Mouse (Mus musculus): ENCODE measurements around the gene Upb1. TPM values are rescaled to one million over a fixed set of nuclear protein-coding genes. Genes with fewer than 3 reads are reported as not detected.
A peak's percentile ranks its signal among the peaks of the same experiment; 100 is the strongest.

Upb1 gene
- polyA plus RNA-seq, 1 experiment: 1.0 TPM

DNA sequence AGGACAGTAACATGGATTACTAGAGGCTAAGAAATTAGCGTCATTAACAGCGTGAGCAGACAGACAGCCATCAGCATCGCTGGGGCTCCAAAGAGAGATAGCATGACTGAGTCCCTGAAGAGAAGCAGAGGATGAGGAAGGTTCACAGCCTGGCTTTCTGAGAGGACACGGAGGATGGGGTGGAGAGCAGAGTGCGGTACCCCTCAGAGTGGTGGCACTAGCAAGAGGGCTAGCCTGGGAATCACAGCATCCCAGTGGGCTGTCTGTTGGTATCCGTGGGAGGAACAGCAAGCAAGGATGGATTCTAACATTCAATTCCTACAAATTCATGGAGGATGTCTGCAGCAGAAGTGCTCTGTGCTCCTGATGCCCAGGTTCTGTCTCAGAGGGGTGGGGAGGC lies 83.2 kb downstream of the Upb1 start:
- Histone ChIP-seq H3K27me3 (ENCODE audit: control insufficient read depth, insufficient read depth, low read length) (no peaks in the 10 kb centered on the region), H3K4me1 (ENCODE audit: control insufficient read depth, insufficient read depth, insufficient read length, low read length) (no peaks in the 10 kb centered on the region), H3K27ac (ENCODE audit: insufficient read depth, low read depth, low read length) (no peak overlapping the region), H3K36me3 (ENCODE audit: control insufficient read depth, insufficient read depth, low read length) (no peaks in the 10 kb centered on the region), H3K4me3 (ENCODE audit: low read depth, low read length) (no peak overlapping the region)
- 93% methylated on average over 6 of the region's 6 CpGs for WGBS
- TF ChIP-seq CTCF (IDR thresholded peaks at IDR 0.05; ENCODE audit: extremely low read depth, insufficient read length, insufficient replicate concordance, low read depth, low read length) (no peak), POLR2A (IDR thresholded peaks at IDR 0.05; ENCODE audit: low read depth, low read length) (no peak)

DNA sequence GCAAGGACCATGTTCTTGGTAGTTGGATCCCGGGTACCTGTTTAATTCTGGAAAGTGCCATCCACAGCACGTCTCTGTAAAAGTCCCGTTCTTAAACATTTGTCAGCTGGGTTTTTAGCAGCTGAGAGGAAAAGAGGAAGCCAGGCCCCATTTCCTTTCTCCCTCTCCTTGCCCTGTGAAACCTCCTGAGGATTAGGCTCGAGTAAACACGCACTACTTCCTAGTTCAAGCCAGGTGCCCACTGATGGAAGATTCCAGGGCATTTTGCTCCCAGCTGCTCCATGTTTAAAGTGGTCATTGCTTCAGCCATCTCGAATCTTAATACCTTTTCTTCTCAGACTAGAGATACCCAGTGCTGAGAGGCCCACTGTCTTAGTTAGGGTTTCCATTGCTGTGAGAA lies 83.9 kb downstream of the Upb1 start:
- Histone ChIP-seq H3K4me3 (ENCODE audit: low read depth, low read length) (no peak overlapping the region), H3K36me3 (ENCODE audit: control insufficient read depth, insufficient read depth, low read length) (no peaks in the 10 kb centered on the region), H3K27ac (ENCODE audit: insufficient read depth, low read depth, low read length) (no peak overlapping the region), H3K4me1 (ENCODE audit: control insufficient read depth, insufficient read depth, insufficient read length, low read length) (no peaks in the 10 kb centered on the region), H3K27me3 (ENCODE audit: control insufficient read depth, insufficient read depth, low read length) (no peaks in the 10 kb centered on the region)
- TF ChIP-seq POLR2A (IDR thresholded peaks at IDR 0.05; ENCODE audit: low read depth, low read length) (no peak), CTCF (IDR thresholded peaks at IDR 0.05; ENCODE audit: extremely low read depth, insufficient read length, insufficient replicate concordance, low read depth, low read length) (no peak)
- WGBS: 58% methylated on average over 6 of the region's 6 CpGs

DNA sequence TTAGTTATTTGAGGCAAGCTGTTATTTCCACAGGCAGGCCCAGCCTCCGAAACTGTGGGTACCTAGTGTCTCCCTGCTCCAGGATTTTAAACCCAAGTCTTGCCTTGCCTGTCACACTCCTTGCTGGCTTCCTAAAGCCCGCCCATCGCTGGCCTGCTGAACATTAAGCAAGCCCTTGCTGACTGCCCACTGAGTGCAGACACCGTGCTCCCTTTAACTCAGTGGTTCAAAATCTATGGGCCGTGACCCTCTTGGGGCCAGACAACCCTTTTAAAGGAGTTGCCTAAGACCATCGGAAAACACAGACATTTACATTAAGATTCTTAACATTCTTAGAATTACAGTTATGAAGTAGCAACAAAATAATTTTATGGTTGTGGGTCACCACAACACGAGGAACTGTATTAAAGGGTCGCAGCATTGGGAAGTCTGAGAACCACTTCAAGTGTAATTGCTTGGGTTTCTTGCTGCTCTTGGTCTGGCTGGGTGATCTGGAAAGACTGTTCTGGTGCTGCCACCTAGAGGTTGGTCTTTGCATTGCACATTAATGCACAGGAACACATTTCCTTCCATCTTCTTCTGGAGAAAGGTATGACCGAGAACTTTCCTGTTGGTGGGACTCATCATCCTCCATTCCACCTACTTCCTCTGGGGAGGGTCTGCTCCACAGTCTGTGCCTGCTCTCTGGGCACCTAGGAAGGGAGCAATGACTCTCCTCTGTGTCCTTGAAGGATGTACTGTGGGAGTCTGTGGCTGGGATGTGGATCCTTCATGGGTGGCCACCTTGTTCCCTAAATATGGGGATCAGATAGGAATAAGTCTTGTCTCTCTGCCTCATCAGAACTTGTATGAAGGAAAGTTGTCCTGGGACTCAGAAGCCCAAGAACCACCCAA lies 85.4 kb downstream of the Upb1 start:
- Histone ChIP-seq H3K4me1 (ENCODE audit: control insufficient read depth, insufficient read depth, insufficient read length, low read length) (no peaks in the 10 kb centered on the region), H3K4me3 (ENCODE audit: low read depth, low read length) (no peak overlapping the region), H3K36me3 (ENCODE audit: control insufficient read depth, insufficient read depth, low read length) (no peaks in the 10 kb centered on the region), H3K27me3 (ENCODE audit: control insufficient read depth, insufficient read depth, low read length) (no peaks in the 10 kb centered on the region), H3K27ac (ENCODE audit: insufficient read depth, low read depth, low read length) (no peak overlapping the region)
- WGBS: 51% methylated on average over 9 of the region's 9 CpGs
- TF ChIP-seq POLR2A (IDR thresholded peaks at IDR 0.05; ENCODE audit: low read depth, low read length) (no peak), CTCF (IDR thresholded peaks at IDR 0.05; ENCODE audit: extremely low read depth, insufficient read length, insufficient replicate concordance, low read depth, low read length) (peak; percentile 55; the same call in 1 of the 2 replicates)

DNA sequence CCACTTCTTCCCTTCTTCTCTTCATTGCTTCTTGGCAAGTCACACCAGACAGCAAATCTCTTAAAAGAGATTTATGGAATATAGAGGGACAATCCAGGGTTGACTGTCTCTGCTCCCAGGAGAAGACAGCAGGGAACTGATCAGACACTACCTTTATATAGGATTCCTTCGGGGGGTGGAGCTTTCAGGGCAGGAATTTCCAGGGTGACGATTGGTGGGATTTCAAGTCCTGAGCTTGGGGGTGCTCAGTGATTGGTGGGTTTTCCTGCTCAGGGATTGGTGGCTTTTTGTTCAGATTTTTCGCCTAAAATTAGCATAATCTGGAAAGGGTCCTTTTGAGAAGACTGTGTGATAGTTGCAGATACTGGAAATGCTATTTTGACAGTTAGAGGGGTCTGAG lies 86.2 kb downstream of the Upb1 start:
- no peaks in the 10 kb centered on the region for H3K36me3 ChIP-seq (ENCODE audit: control insufficient read depth, insufficient read depth, low read length)
- 75% methylated on average over 3 of the region's 3 CpGs for WGBS
- TF ChIP-seq CTCF (IDR thresholded peaks at IDR 0.05; ENCODE audit: extremely low read depth, insufficient read length, insufficient replicate concordance, low read depth, low read length) (no peak), POLR2A (IDR thresholded peaks at IDR 0.05; ENCODE audit: low read depth, low read length) (no peak)
- H3K27me3 ChIP-seq (ENCODE audit: control insufficient read depth, insufficient read depth, low read length): no peaks in the 10 kb centered on the region
- H3K4me3 ChIP-seq (ENCODE audit: low read depth, low read length): no peak overlapping the region
- H3K27ac ChIP-seq (ENCODE audit: insufficient read depth, low read depth, low read length): no peak overlapping the region
- peaks cover 3% of the 10 kb centered on the region; the same call in 1 of the 2 replicates for H3K4me1 ChIP-seq (ENCODE audit: control insufficient read depth, insufficient read depth, insufficient read length, low read length)

DNA sequence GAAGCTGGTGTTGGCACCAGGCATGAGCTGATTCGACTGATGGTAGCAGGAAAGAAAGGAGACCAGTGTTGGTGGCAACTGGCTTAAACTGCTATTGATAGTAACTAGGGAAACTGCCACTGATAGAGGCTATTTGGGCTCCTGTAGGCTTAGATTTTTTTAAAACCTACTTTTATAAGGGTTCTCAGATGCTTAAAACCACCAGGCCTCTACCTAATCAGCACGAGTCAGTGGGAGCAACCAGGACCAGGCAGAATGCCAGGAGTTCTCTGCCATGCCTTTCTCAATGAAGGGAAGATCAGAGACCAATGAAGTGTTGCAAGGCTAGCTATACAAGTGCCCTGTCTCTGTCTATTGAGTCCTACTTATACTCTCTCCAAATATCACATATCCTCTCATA lies 88.6 kb downstream of the Upb1 start:
- H3K27ac ChIP-seq (ENCODE audit: insufficient read depth, low read depth, low read length): no peak overlapping the region
- H3K36me3 ChIP-seq (ENCODE audit: control insufficient read depth, insufficient read depth, low read length): no peaks in the 10 kb centered on the region
- H3K4me1 ChIP-seq (ENCODE audit: control insufficient read depth, insufficient read depth, insufficient read length, low read length): peaks cover 6% of the 10 kb centered on the region; the same call in 1 of the 2 replicates
- TF ChIP-seq CTCF (IDR thresholded peaks at IDR 0.05; ENCODE audit: extremely low read depth, insufficient read length, insufficient replicate concordance, low read depth, low read length) (no peak), POLR2A (IDR thresholded peaks at IDR 0.05; ENCODE audit: low read depth, low read length) (no peak)
- WGBS: 36% methylated on average over 2 of the region's 2 CpGs
- no peak overlapping the region for H3K4me3 ChIP-seq (ENCODE audit: low read depth, low read length)
- no peaks in the 10 kb centered on the region for H3K27me3 ChIP-seq (ENCODE audit: control insufficient read depth, insufficient read depth, low read length)

DNA sequence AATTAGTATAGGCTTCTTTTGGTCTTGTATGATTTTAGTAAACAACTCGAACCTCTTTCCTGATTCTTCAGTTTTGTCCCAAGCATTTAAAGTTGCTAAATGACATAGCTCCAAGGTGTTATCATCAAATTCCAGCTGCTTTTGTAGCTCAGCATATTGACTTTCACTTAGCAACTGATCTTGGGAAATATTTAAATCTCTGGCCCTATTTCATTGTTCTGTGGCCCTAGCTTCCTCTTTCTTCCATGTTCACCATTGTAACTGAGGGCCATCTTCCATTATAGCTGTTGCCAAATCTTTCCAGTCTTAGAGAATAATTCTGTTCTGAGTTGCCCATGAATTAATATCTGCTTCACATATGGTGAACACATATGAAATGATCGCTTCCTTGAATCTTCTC lies 89.8 kb downstream of the Upb1 start:
- 79% methylated on average over 2 of the region's 2 CpGs for WGBS
- no peaks in the 10 kb centered on the region for H3K27me3 ChIP-seq (ENCODE audit: control insufficient read depth, insufficient read depth, low read length)
- H3K4me3 ChIP-seq (ENCODE audit: low read depth, low read length): no peak overlapping the region
- H3K36me3 ChIP-seq (ENCODE audit: control insufficient read depth, insufficient read depth, low read length): no peaks in the 10 kb centered on the region
- H3K27ac ChIP-seq (ENCODE audit: insufficient read depth, low read depth, low read length): no peak overlapping the region
- H3K4me1 ChIP-seq (ENCODE audit: control insufficient read depth, insufficient read depth, insufficient read length, low read length): peaks cover 6% of the 10 kb centered on the region; the same call in 1 of the 2 replicates
- TF ChIP-seq POLR2A (IDR thresholded peaks at IDR 0.05; ENCODE audit: low read depth, low read length): no peak
- no peak for TF ChIP-seq CTCF (IDR thresholded peaks at IDR 0.05; ENCODE audit: extremely low read depth, insufficient read length, insufficient replicate concordance, low read depth, low read length)

Other genes with a start within 250 kb of the Upb1 start
- 16.2 and 48.2 TPM in 2 replicates for gene Specc1l, start 189.0 kb upstream of the Upb1 start, polyA plus RNA-seq (2012; rRNA removed)
- gene Adora2a, start 84.2 kb upstream of the Upb1 start, polyA plus RNA-seq (2012; rRNA removed): 2.5 and 7.5 TPM in 2 replicates
- gene Snrpd3, start 116.4 kb downstream of the Upb1 start, polyA plus RNA-seq (2012; rRNA removed): 5.2 and 7.4 TPM in 2 replicates
- gene Gucd1, start 116.9 kb downstream of the Upb1 start, polyA plus RNA-seq (2012; rRNA removed): 111 and 261 TPM in 2 replicates
- gene Lrrc75b, start 159.2 kb downstream of the Upb1 start, polyA plus RNA-seq (2012; rRNA removed): 1.8 and 1.9 TPM in 2 replicates
- 454 and 722 TPM in 2 replicates for gene Ggt1, start 160.5 kb downstream of the Upb1 start, polyA plus RNA-seq (2012; rRNA removed)
- 17.9 and 27.0 TPM in 2 replicates for gene Ggt5, start 188.2 kb downstream of the Upb1 start, polyA plus RNA-seq (2012; rRNA removed)
- 19.1 and 261 TPM in 2 replicates for gene Susd2, start 242.9 kb downstream of the Upb1 start, polyA plus RNA-seq (2012; rRNA removed)

Data from small intestine, adult 2 months (tissue).